8 mouse cellular contexts compared by ENCODE assay signal in genomic region chr2:164979749-164980148, GRCm38 (mm10). TPM values are rescaled to one million over a fixed set of nuclear protein-coding genes. Genes with fewer than 3 reads are reported as not detected.
A peak's percentile ranks its signal among the peaks of the same experiment; 100 is the strongest.
DNase-seq lines count a peak whose midpoint lies in the region; ATAC-seq and TF ChIP-seq lines count a peak whose summit lies in the region.
"Had no signal": no experiment of that assay in that cellular context is flagged by ENCODE, and none has a peak within 500 bp of the region (broad histone marks: within the 10 kb centered on the region; RNA-seq: fewer than 3 reads in every experiment).

No protein-coding gene starts in this region.

- H3K27me3 ChIP-seq in Patski = peaks cover 5% of the 10 kb centered on the region
- peaks cover 8% of the 10 kb centered on the region for H3K27me3 ChIP-seq in heart, embryonic 11.5 days (ENCODE audit: control insufficient read depth, insufficient read depth, low read length)

- H3K9ac ChIP-seq in heart, embryonic 11.5 days (ENCODE audit: low read depth, low read length) = no peak overlapping the region

- no peak overlapping the region for H3K4me2 ChIP-seq in heart, embryonic 11.5 days

- 16% methylated on average over 7 of the region's 7 CpGs for WGBS in heart, embryonic 11.5 days (ENCODE audit: insufficient replicate concordance)

- ATAC-seq in Patski = peak; percentile 35
- ATAC-seq in megakaryocyte progenitor cell, adult 5-6 weeks (replicated peaks; ENCODE audit: poor library complexity) = peak; percentile 76
- ATAC-seq in frontal cortex, adult (ENCODE audit: low TSS enrichment) = no peak
- no peak for ATAC-seq in heart, embryonic 11.5 days (replicated peaks; ENCODE audit: insufficient number of reproducible peaks, low FRiP score, low TSS enrichment)

- no peaks in the 10 kb centered on the region for H3K9me3 ChIP-seq in heart, embryonic 11.5 days (replicated peaks; ENCODE audit: control insufficient read depth, low read length)

- H3K4me1 ChIP-seq in heart, embryonic 11.5 days (ENCODE audit: control insufficient read depth, insufficient read depth, low read length) = no peaks in the 10 kb centered on the region

- peak; percentile 35 for DNase-seq in left cerebral cortex, postnatal 4 days
- DNase-seq in left cerebral cortex, postnatal 14 days (ENCODE audit: low spot score in 2 of 2) = no peak
- no peak for DNase-seq in Patski (ENCODE audit: low read depth, low spot score)
- DNase-seq in embryo, embryonic 11 days = peak; percentile 82

- H3K27ac ChIP-seq in heart, embryonic 11.5 days (ENCODE audit: low read depth, low read length) = no peak overlapping the region

- in situ Hi-C loops in Patski (cut with MboI; ENCODE audit: low pct_unique_long_range_greater_than_20kb) = no loop called here

- POLR2A ChIA-PET in Patski (lab: Charles Lee) = no interaction called here

- no peaks in the 10 kb centered on the region for H3K36me3 ChIP-seq in heart, embryonic 11.5 days (ENCODE audit: control insufficient read depth, insufficient read depth, low read length)

- no peak for TF ChIP-seq CTCF in Patski (IDR thresholded peaks at IDR 0.05)

- no peak overlapping the region for H3K4me3 ChIP-seq in heart, embryonic 11.5 days (ENCODE audit: low read depth, low read length)
- H3K4me3 ChIP-seq: erythroblast, embryonic 14.5 days had no signal

- CTCF ChIA-PET in Patski (lab: Charles Lee) = no interaction called here

- intact Hi-C loops in left cerebral cortex, postnatal 4 days (cut with DNase I) = no loop called here
- intact Hi-C loops in left cerebral cortex, postnatal 14 days (cut with DNase I) = no loop called here

RNA-seq across cellular contexts. Expression of gene Slc12a5, which starts 19.1 kb away (rescaled TPM):
- 100 to 1,000 TPM; 158 to 181 TPM for total RNA-seq in left cerebral cortex, postnatal 4 days (2021)
- 100 to 1,000 TPM; 451 to 495 TPM for total RNA-seq in left cerebral cortex, postnatal 14 days (2021)
- 3.9 TPM for polyA plus RNA-seq in Patski (2021)
- total RNA-seq in megakaryocyte progenitor cell, adult 5-6 weeks (2015) = 0.15 and 0.27 TPM in 2 replicates
- total RNA-seq in megakaryocyte progenitor cell, adult 5-6 weeks (2017) = 0.51 and 0.96 TPM in 2 replicates
- 1.0 and 1.6 TPM in 2 replicates for polyA plus RNA-seq in heart, embryonic 11.5 days (2014; fragmentation: Nextera tagmentation; extraction: Ambion mirVana)
- polyA plus RNA-seq: erythroblast, embryonic 14.5 days had no signal

RNA-seq across cellular contexts. Expression of gene Mmp9, which starts 39.2 kb away (rescaled TPM):
- 1 to 10 TPM; 2.1 to 2.3 TPM for total RNA-seq in left cerebral cortex, postnatal 4 days (2021)
- total RNA-seq in left cerebral cortex, postnatal 14 days (2021) = 1 to 10 TPM; 1.4 to 1.9 TPM
- 0.12 TPM for polyA plus RNA-seq in Patski (2021)
- 11.2 and 14.2 TPM in 2 replicates for total RNA-seq in megakaryocyte progenitor cell, adult 5-6 weeks (2015)
- 5.7 and 11.8 TPM in 2 replicates for total RNA-seq in megakaryocyte progenitor cell, adult 5-6 weeks (2017)
- polyA plus RNA-seq in heart, embryonic 11.5 days (2014; fragmentation: Nextera tagmentation; extraction: Ambion mirVana) = 0.16 and 0.46 TPM in 2 replicates
- polyA plus RNA-seq: erythroblast, embryonic 14.5 days had no signal

RNA-seq across cellular contexts. Expression of gene Ncoa5, which starts 54.9 kb away (rescaled TPM):
- 100 to 1,000 TPM; 107 to 111 TPM for total RNA-seq in left cerebral cortex, postnatal 4 days (2021)
- total RNA-seq in left cerebral cortex, postnatal 14 days (2021) = 10 to 100 TPM; 53.2 to 54.6 TPM
- polyA plus RNA-seq in Patski (2021) = 40.0 TPM
- total RNA-seq in megakaryocyte progenitor cell, adult 5-6 weeks (2015) = 17.0 and 19.8 TPM in 2 replicates
- 31.2 and 40.9 TPM in 2 replicates for total RNA-seq in megakaryocyte progenitor cell, adult 5-6 weeks (2017)
- 36.0 and 39.8 TPM in 2 replicates for polyA plus RNA-seq in heart, embryonic 11.5 days (2014; fragmentation: Nextera tagmentation; extraction: Ambion mirVana)

Comparison
In these comparisons a context has a peak if more than half of its experiments do, and no peak if none do; other contexts are left out.
1. DNase-seq: peak in left cerebral cortex, postnatal 4 days (single experiment) and embryo, embryonic 11 days (single experiment); none in left cerebral cortex, postnatal 14 days (0 of 2) and Patski (single experiment).
2. ATAC-seq: peak in Patski (single experiment) and megakaryocyte progenitor cell, adult 5-6 weeks (single experiment); none in frontal cortex, adult (single experiment) and heart, embryonic 11.5 days (single experiment).
3. RNA of gene Slc12a5, which starts 19.1 kb away (total RNA-seq): 451 to 495 TPM in left cerebral cortex, postnatal 14 days and 158 to 181 TPM in left cerebral cortex, postnatal 4 days; 0.15 to 0.96 TPM in megakaryocyte progenitor cell, adult 5-6 weeks; every median in the first group is over 10 times any median in the second.